Mouse (Mus musculus) CH12.LX (cell line): Measurements from ENCODE around the gene Nes.

Experiments used
- CHD2 ChIP-seq: IDR thresholded peaks from 2 replicates; pipeline ENCODE4 v1.6.1; 2011; ENCODE audit warnings: low read length, improper control_type of control experiment
- CTCF ChIP-seq, 2 experiments: IDR thresholded peaks in 1 of 2; conservative IDR thresholded peaks in 1 of 2; 2 replicates each; pipeline ENCODE4 v1.5.1; 2011 to 2012; ENCODE audit warnings: low read depth in 2 of 2, low read length in 2 of 2, improper control_type of control experiment in 1 of 2, inconsistent platforms in 1 of 2, mild to moderate bottlenecking in 1 of 2, moderate library complexity in 1 of 2
- E2F4 ChIP-seq: IDR thresholded peaks from 2 replicates; pipeline ENCODE4 v1.6.1; 2011; ENCODE audit warnings: low read depth, low read length, improper control_type of control experiment; ENCODE audit not compliant: insufficient replicate concordance
- ELF1 ChIP-seq: IDR thresholded peaks from 2 replicates; pipeline ENCODE4 v1.6.1; 2014; ENCODE audit warnings: low read depth, mild to moderate bottlenecking, inconsistent platforms, low read length, improper control_type of control experiment
- EP300 ChIP-seq: IDR thresholded peaks from 2 replicates; pipeline ENCODE4 v1.6.1; 2011; ENCODE audit warnings: low read length, improper control_type of control experiment
- HCFC1 ChIP-seq: IDR thresholded peaks from 2 replicates; pipeline ENCODE4 v1.6.1; 2012; ENCODE audit warnings: low read depth, mild to moderate bottlenecking, inconsistent platforms, low read length, improper control_type of control experiment
- JUND ChIP-seq: conservative IDR thresholded peaks from 2 replicates; pipeline ENCODE4 v1.6.1; 2011; ENCODE audit warnings: low read depth, low read length, improper control_type of control experiment
- MYC ChIP-seq: IDR thresholded peaks from 2 replicates; pipeline ENCODE4 v1.6.1; 2011; ENCODE audit warnings: low read depth, mild to moderate bottlenecking, improper control_type of control experiment, low read length
- NELFE ChIP-seq: IDR thresholded peaks from 2 replicates; pipeline ENCODE4 v1.6.1; 2011; ENCODE audit warnings: low read depth, low read length, improper control_type of control experiment
- POLR2A ChIP-seq: IDR thresholded peaks from 2 replicates; pipeline ENCODE4 v1.6.1; 2011; ENCODE audit warnings: low read depth, mild to moderate bottlenecking, improper control_type of control experiment, low read length
- RAD21 ChIP-seq: IDR thresholded peaks from 2 replicates; pipeline ENCODE4 v1.6.1; 2011; ENCODE audit warnings: low read depth, mild to moderate bottlenecking, low read length, improper control_type of control experiment, moderate library complexity
- RCOR1 ChIP-seq: conservative IDR thresholded peaks from 2 replicates; pipeline ENCODE4 v1.6.1; 2012; ENCODE audit warnings: low read depth, mild to moderate bottlenecking, inconsistent platforms, low read length, improper control_type of control experiment
- USF2 ChIP-seq: conservative IDR thresholded peaks from 2 replicates; pipeline ENCODE4 v1.6.1; 2011; ENCODE audit warnings: low read depth, low read length, improper control_type of control experiment

DNA sequence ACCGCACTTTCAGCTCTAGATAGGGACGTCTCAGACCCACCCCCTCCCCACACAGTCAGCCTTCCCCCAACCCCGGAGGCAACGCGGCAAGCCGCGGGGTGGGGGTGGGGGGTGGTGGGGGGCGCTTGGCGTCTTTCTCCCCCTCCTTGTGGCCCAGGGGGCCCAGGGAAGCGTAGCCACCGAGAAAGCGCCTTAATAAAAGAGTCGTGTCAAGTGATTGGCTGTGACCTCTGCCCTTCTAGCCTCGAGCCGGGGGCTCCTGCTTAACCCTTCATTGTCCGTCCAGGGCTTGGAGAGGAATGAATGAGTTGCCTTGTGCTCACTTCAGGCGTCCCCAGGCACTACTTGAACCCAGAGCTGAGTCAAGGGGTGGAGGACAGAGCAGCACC is 23.1 kb upstream of the Nes start:
- TF ChIP-seq E2F4 (no peak), ELF1 (no peak), JUND (no peak), USF2 (no peak), MYC (no peak), RCOR1 (no peak), CTCF (conservative IDR thresholded peaks at IDR 0.05 in 1 of 2, IDR thresholded peaks at IDR 0.05 in 1 of 2; ENCODE audit: low read depth in 2 of 2, low read length in 2 of 2) (no peak), POLR2A (no peak), RAD21 (no peak), EP300 (no peak), NELFE (no peak), HCFC1 (no peak), CHD2 (no peak)
